Mouse (Mus musculus) heart, postnatal 0 days (tissue): ENCODE measurements around the gene Mta3.

ENCODE experiments used
- CTCF ChIP-seq: IDR thresholded peaks from 2 replicates; pipeline ENCODE4 v1.5.1; 2016; ENCODE audit warnings: antibody characterized with exemption, control low read depth, low read depth
- EP300 ChIP-seq: IDR thresholded peaks from 2 replicates; pipeline ENCODE4 v1.6.1; 2016; ENCODE audit warnings: antibody characterized with exemption, low read depth

DNA sequence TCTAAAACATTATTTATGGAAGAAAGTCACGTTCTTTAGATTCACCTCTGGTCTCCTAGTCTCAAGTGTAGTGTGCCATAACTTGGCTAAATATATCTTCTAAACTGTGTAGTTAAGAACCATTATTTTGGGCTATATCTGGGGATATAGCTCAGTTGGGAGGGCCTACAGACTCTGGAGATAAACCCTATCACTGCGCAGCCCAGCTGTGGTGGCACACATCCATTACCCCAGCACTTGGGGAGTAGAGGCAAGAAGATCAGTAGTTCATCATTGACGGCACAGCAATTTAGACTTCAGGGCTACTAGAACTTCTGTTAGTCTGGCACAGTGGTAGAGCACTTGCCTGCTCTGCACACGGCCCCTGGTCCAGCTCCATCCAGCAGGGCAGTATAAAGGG lies 107.1 kb downstream of the Mta3 start:
- TF ChIP-seq EP300 (no peak), CTCF (no peak)
